Mouse (Mus musculus) gastrocnemius, postnatal 14 days (tissue): ENCODE results near the gene Il12rb1. TPM values are rescaled to one million over a fixed set of nuclear protein-coding genes. Genes with fewer than 3 reads are reported as not detected.
A peak's percentile ranks its signal among the peaks of the same experiment; 100 is the strongest.

Source experiments
- DNase-seq: peaks from one replicate; pipeline ENCODE4 v3.0.0; 2021; ENCODE audit warnings: mixed read lengths
- intact Hi-C: fragments of 180-260 bp; cut with DNase I; formaldehyde crosslinking; loops from one replicate; pipeline ENCODE4 v1.15.1; 2025; ENCODE audit warnings: low total_unique reads
- long read RNA-seq, 2 experiments: library from polyadenylated mRNA; stranded (forward); transcript quantifications; one replicate each; pipeline ENCODE4 v2.0.0; 2021
- total RNA-seq, 2 experiments: library from RNA; stranded (reverse); gene quantifications; 2 replicates each; pipeline ENCODE4 v1.2.3; 2021

Gene Il12rb1
- under 1 TPM in 1 of 2 experiments, not detected in 1; 0.09 TPM for total RNA-seq
- long read RNA-seq, experiment 1, partial matches to known transcripts, result 1 of 1 reads
- long read RNA-seq, experiment 1, other reads (novel, unspliced or antisense), result 0 of 1 reads
- long read RNA-seq, experiment 2, result 0 reads

GRCm38 (mm10) chr8:70808239-70808638 lies at the start of gene Il12rb1:
Gene Il12rb1 (plus strand): TSS chr8:70808449.
- intact Hi-C loops, result loop anchor here (5.0 kb wide), 1 partner anchor 36 kb away; no protein-coding TSS in a partner anchor
- DNase-seq, result no peak

DNA sequence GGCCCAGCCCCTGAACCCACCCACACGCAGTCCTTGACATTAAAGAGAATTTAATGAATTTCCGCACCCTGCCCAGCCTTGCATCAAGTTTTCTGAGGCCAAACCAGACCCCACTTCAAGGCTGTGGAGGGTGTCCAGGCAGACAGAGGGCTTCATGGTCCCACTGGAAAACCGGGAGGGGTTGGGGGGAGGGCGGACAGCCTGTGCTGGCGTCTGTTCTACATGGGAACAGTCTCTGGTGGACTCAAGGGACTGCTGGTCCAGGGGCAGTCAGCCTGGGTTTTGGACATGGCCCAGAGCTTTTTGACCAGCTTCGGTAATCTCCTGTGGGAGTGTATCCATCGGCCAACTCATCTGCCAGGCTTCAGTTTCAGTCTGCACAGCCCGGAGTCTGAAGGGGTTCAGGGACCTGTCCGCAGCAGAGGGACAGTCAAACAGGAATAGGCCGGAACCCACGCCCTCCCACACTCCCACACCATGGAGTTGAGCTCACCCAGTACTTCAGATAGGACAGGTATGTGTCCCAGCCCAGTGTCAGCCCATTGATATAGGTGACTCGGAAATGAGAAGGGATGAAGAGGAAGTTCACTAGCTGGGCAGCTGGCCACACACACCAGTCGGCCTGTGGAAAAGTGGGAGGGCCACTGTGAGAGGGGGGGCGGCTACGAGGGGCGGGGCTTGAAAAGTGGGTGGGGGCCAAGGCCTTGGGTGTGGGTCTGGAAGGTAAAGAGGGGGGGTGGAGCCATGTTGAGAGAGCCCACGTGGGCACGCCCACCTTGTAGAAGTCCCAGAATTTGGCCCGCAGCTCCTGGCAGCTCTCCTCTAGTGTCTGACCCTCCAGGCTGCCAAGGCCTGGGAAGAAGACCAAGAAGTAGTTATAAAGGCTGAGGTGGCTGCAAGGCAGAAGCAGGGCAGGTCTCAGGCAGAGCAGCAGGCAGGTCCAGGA lies 49.4 kb upstream of the Il12rb1 start:
- intact Hi-C loops, result no loop called here
- peak; percentile 43 for DNase-seq

GRCm38 (mm10) chr8:70760350-70760749 lies 47.9 kb upstream of the Il12rb1 start:
- intact Hi-C loops, result no loop called here
- peak; percentile 33 for DNase-seq

DNA sequence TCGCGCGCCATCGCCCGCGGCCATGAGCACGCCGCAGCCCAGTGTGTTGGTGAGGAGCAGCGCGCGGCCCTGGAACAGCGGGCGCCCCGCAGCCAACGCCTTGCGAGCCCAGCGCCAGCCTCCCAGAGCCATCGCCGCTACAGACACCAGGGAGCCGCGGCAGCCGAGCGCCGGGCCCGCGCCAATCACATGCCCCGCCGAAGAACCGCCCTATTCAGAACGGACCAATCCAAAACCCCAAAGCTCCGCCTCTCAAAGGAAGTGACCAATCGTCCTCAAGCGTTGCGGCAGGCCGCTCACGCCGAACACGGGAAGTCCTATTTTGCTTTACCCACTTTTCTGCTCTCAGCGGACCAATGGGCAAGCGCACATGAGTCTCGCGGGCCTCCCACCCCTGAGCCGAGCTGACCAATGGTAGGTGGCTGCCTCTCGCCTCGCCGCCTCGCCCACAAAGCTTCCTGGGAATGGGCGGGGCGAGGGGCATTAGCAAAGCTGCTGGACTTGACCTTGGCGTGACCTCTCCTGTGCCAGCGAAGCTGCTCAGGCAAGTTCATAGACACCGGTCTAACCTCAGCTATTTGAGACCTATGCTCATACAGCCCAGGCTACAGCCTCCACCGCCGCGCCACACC lies 47.4 kb upstream of the Il12rb1 start, which contains the start of gene Mpv17l2:
Mpv17l2 (minus strand) TSS at position 172 of the 632 bp plus-strand sequence.
- peak; percentile 94 for DNase-seq
- intact Hi-C loops, result no loop called here

DNA sequence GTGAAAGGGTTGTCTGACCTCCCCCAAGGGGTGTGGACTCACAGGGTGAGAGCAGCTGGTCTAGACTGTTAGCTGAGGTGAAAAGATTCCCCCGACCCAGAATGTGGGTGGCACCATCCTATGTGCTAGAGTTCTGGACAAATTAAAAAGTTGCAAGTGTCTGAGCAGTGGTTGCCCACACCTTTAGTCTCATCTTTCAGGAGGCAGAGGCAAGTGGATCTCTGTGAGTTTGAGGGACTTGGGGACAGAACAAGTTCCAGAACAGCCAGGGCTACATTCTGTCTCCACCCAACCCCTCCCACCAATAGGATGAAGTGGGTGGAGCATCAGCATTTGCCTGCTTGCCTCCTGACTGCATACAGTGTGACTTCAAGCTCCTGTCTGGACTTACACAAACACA lies 46.1 kb upstream of the Il12rb1 start:
- DNase-seq, result peak; percentile 4
- intact Hi-C loops, result no loop called here

GRCm38 (mm10) chr8:70763354-70763753 lies 44.9 kb upstream of the Il12rb1 start:
- DNase-seq, result no peak
- intact Hi-C loops, result no loop called here

- DNase-seq, result no peak
- intact Hi-C loops, result no loop called here
Observed at GRCm38 (mm10) chr8:70764026-70764425, 44.2 kb upstream of the Il12rb1 start.

GRCm38 (mm10) chr8:70764676-70765075 lies 43.6 kb upstream of the Il12rb1 start:
- intact Hi-C loops, result loop anchor here (5.0 kb wide), 1 partner anchor 37 kb away; no protein-coding TSS in a partner anchor
- DNase-seq, result no peak

- intact Hi-C loops, result loop anchor here (5.0 kb wide), 1 partner anchor 38 kb away; no protein-coding TSS in a partner anchor
- no peak for DNase-seq
Observed at GRCm38 (mm10) chr8:70765329-70765728, 42.9 kb upstream of the Il12rb1 start.

GRCm38 (mm10) chr8:70765838-70766570 lies 42.2 kb upstream of the Il12rb1 start:
- intact Hi-C loops, result loop anchor here (5.0 kb wide), 1 partner anchor 39 kb away; no protein-coding TSS in a partner anchor
- no peak for DNase-seq

DNA sequence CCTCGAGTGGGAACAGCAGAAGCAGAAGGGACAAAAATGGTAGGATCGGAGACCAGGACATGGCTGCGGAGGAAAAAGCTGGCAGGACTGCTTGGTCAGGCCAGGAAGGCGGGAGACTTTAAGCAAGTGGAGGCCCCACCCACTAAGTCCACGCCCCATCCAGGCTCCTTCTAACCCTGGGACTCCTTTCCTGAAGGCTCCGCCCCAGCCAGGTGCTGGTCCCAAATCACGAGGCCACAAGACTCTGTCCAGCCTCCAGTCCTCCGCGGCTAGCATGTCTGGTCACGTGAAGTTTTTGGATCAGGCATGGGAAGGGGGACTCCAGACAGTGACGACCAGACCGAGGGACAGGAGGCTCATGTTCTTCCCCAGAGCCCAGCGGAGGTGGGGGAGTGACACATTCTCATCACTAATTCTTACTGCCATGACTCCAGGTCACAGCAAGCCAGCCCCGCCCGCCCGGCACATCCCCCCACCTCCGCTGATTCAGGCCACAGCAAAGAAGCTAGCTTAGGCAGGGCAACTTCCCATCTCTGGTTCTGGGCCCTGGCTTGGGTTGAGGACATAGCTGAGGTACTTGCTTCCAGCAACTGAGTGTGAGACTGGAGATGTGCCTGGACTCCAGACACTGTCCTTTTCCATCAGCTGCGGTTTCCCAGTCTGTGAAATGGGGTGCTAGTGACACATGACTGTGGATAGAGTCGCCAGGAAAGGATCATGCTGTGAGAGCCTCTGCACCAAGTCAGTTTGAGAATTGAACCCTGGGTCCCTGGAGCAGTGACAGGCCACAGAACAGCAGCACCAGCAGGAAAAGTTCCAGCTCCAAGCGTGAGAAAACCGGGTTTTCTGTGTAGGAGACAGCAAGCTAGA lies 41.4 kb upstream of the Il12rb1 start:
- intact Hi-C loops, result loop anchor here (5.0 kb wide), 1 partner anchor 40 kb away; no protein-coding TSS in a partner anchor
- DNase-seq, result peak; percentile 71

GRCm38 (mm10) chr8:70767503-70767902 lies 40.7 kb upstream of the Il12rb1 start:
- no peak for DNase-seq
- intact Hi-C loops, result loop anchor here (5.0 kb wide), 1 partner anchor 40 kb away; no protein-coding TSS in a partner anchor

GRCm38 (mm10) chr8:70768231-70768776 lies 39.9 kb upstream of the Il12rb1 start:
- no peak for DNase-seq
- intact Hi-C loops, result loop anchor here (5.0 kb wide), 1 partner anchor 41 kb away; no protein-coding TSS in a partner anchor

DNA sequence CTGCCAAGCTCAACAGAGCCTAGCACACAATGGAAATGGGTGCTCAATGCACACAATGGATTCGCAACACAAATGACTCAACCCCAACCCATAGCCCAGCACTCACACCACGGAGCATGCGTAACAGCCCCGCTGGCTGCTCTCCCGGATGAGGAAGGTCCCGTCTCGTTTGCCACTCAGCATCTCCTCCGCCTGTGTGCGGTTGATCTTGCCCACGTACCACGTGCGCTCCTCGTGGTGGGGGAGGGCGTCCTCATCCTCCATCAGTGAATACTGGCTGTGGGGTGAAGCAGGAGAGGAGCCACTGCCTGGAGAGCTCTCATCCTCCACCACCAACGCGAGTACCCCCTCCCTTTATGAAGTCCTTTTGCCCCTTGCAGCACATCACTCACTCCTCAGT lies 39.3 kb upstream of the Il12rb1 start:
- DNase-seq, result no peak
- intact Hi-C loops, result loop anchor here (5.0 kb wide), 1 partner anchor 42 kb away; no protein-coding TSS in a partner anchor

GRCm38 (mm10) chr8:70769359-70769758 lies 38.9 kb upstream of the Il12rb1 start:
- intact Hi-C loops, result loop anchor here (5.0 kb wide), 1 partner anchor 42 kb away; no protein-coding TSS in a partner anchor
- peak; percentile 95 for DNase-seq

GRCm38 (mm10) chr8:70769858-70770257 lies 38.4 kb upstream of the Il12rb1 start:
- no peak for DNase-seq
- intact Hi-C loops, result loop anchor here (5.0 kb wide), 2 partner anchors 37 to 43 kb away; partner anchors contain the start of genes Il12rb1 and Mast3

DNA sequence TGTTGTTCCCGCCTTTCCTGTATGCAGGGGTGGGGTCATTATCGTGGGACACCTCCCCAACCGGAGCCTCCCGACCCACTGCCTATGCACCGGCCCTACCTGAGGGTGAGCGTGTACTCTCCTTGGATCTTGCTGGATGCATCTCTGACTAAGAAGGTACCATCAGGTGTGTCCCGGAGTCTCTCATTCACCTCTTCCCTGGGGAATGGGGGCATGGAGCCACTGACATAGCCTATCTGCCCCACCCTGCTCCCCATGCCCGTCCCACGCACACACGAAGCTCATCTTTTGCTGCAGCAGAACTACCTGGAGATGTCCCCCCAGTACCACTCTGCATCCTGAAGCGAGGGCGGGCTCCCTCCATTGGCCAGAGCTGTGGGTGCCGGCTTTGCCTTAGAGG lies 37.5 kb upstream of the Il12rb1 start:
- DNase-seq, result no peak
- intact Hi-C loops, result loop anchor here (5.0 kb wide), 1 partner anchor 37 kb away; the partner anchor contains the start of genes Il12rb1 and Mast3

GRCm38 (mm10) chr8:70771217-70771616 lies 37.0 kb upstream of the Il12rb1 start:
- DNase-seq, result no peak
- intact Hi-C loops, result loop anchor here (5.0 kb wide), 1 partner anchor 36 kb away; the partner anchor contains the start of genes Il12rb1 and Mast3
